Mouse (Mus musculus) lung, postnatal 0 days (tissue): ENCODE results near the gene Mnx1.

ENCODE experiments used
- CTCF ChIP-seq: IDR thresholded peaks from 2 replicates; pipeline ENCODE4 v1.5.1; 2016; ENCODE audit warnings: antibody characterized with exemption, mild to moderate bottlenecking
- EP300 ChIP-seq: IDR thresholded peaks from 2 replicates; pipeline ENCODE4 v1.6.1; 2016; ENCODE audit warnings: antibody characterized with exemption, mild to moderate bottlenecking, control low read depth

- no peak for TF ChIP-seq CTCF
- TF ChIP-seq EP300 = no peak
These were observed 7.7 kb upstream of the Mnx1 start for GRCm38 (mm10) chr5:29485941-29486320.
